Mouse (Mus musculus) kidney, postnatal 10 days (tissue): Measurements from ENCODE around the gene Slc25a41.
A peak's percentile ranks its signal among the peaks of the same experiment; 100 is the strongest.
"Not testable (repeated sequence)": the region's sequence is repeated elsewhere in the genome, so short reads cannot be mapped to it uniquely, and the experiment has no call there.

Source experiments
- DNase-seq: peaks from one replicate; pipeline ENCODE4 v3.0.0; 2021; ENCODE audit warnings: mixed read lengths

Gene Slc25a41

GRCm38 (mm10) chr17:57041554-57041953, at the start of gene Slc25a41:
Gene Slc25a41 (minus strand): TSS chr17:57041654.
- DNase-seq = no peak

GRCm38 (mm10) chr17:57087049-57087832, 45.8 kb upstream of the Slc25a41 start, which contains the start of gene Tubb4a:
Gene Tubb4a (minus strand): TSS chr17:57087782.
- DNase-seq = peak; percentile 65

- no peak for DNase-seq
Observed at GRCm38 (mm10) chr17:57085970-57086757, 44.7 kb upstream of the Slc25a41 start.

GRCm38 (mm10) chr17:57082481-57082880, 41.0 kb upstream of the Slc25a41 start:
- no peak for DNase-seq

GRCm38 (mm10) chr17:57081234-57081842, 39.9 kb upstream of the Slc25a41 start:
- DNase-seq = no peak

- no peak for DNase-seq
Observed at GRCm38 (mm10) chr17:57079919-57080318, 38.5 kb upstream of the Slc25a41 start.

- DNase-seq = no peak
Observed at GRCm38 (mm10) chr17:57078336-57078735, 36.9 kb upstream of the Slc25a41 start, which contains the start of gene Dennd1c. Gene Dennd1c (minus strand): TSS chr17:57078514.

GRCm38 (mm10) chr17:57076916-57077315, 35.5 kb upstream of the Slc25a41 start:
- DNase-seq = no peak

- DNase-seq = peak; percentile 64
Observed at GRCm38 (mm10) chr17:57070699-57071098, 29.2 kb upstream of the Slc25a41 start.

GRCm38 (mm10) chr17:57070272-57070671, 28.8 kb upstream of the Slc25a41 start:
- DNase-seq = no peak

GRCm38 (mm10) chr17:57066908-57067307, 25.5 kb upstream of the Slc25a41 start:
- DNase-seq = no peak

GRCm38 (mm10) chr17:57063031-57063430, 21.6 kb upstream of the Slc25a41 start:
- peak; percentile 46 for DNase-seq

GRCm38 (mm10) chr17:57062548-57062947, 21.1 kb upstream of the Slc25a41 start:
- no peak for DNase-seq

GRCm38 (mm10) chr17:57062011-57062521, 20.6 kb upstream of the Slc25a41 start:
- DNase-seq = peak; percentile 86

GRCm38 (mm10) chr17:57061069-57061468, 19.6 kb upstream of the Slc25a41 start:
- no peak for DNase-seq

GRCm38 (mm10) chr17:57060231-57060801, 18.9 kb upstream of the Slc25a41 start:
- peak; percentile 95 for DNase-seq

GRCm38 (mm10) chr17:57059486-57059977, 18.1 kb upstream of the Slc25a41 start, which contains the start of gene Slc25a23:
Gene Slc25a23 (minus strand): TSS chr17:57059863.
- peak; percentile 86 for DNase-seq

- peak; percentile 49 for DNase-seq
Observed at GRCm38 (mm10) chr17:57058891-57059485, 17.5 kb upstream of the Slc25a41 start, which contains the start of gene Crb3. Gene Crb3 (plus strand): TSS chr17:57059105.

GRCm38 (mm10) chr17:57056246-57056645, 14.8 kb upstream of the Slc25a41 start:
- DNase-seq = no peak

GRCm38 (mm10) chr17:57051679-57052078, 10.2 kb upstream of the Slc25a41 start:
- DNase-seq = not testable (repeated sequence)

GRCm38 (mm10) chr17:57048816-57049215, 7.4 kb upstream of the Slc25a41 start:
- no peak for DNase-seq

GRCm38 (mm10) chr17:57047406-57047805, 6.0 kb upstream of the Slc25a41 start:
- peak; percentile 30 for DNase-seq
